Mouse (Mus musculus): Measurements from ENCODE around the gene Lrrc36. TPM values are rescaled to one million over a fixed set of nuclear protein-coding genes. Genes with fewer than 3 reads are reported as not detected.

Lrrc36 gene
- polyA plus RNA-seq, 1 experiment: not detected

- TF ChIP-seq POLR2A (IDR thresholded peaks at IDR 0.05; ENCODE audit: low read depth, low read length): no peak
- no peak for TF ChIP-seq CTCF (IDR thresholded peaks at IDR 0.05; ENCODE audit: borderline replicate concordance, insufficient read depth, low read length)
- Histone ChIP-seq H3K27ac (ENCODE audit: insufficient read depth, low read length) (no peak overlapping the region), H3K4me3 (ENCODE audit: insufficient read depth, low read length) (no peak overlapping the region), H3K4me1 (ENCODE audit: control insufficient read depth, insufficient read depth, low read length) (0 out of 2 replicates have a peak, but pooled peaks cover 2% of the 10 kb centered on the region)
Measured at GRCm38 (mm10) chr8:105393089-105393787, 20.1 kb upstream of the Lrrc36 start.

DNA sequence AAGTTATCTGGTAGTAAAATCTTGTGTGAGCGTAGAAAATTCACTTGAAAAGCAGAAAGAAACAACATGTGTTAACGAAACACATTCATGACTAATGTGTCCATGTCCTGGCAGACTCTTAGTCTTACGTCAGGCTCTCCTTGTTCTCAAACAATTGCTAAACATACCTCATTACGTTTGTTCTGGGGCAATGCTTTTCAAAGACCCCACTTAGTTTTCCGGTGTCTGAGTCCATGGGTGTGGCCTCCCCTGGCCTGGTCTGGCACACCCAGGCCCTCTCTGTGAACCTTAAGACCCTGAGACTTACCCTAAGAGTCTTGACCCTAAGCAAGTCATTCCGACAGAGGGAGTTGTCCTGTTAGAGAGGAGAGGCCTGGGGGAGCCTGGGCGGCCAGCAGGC, 19.5 kb upstream of the Lrrc36 start:
- H3K4me1 ChIP-seq (ENCODE audit: control insufficient read depth, insufficient read depth, low read length): no peaks in the 10 kb centered on the region
- H3K4me3 ChIP-seq (ENCODE audit: insufficient read depth, low read length): no peak overlapping the region
- H3K27ac ChIP-seq (ENCODE audit: insufficient read depth, low read length): no peak overlapping the region
- TF ChIP-seq POLR2A (IDR thresholded peaks at IDR 0.05; ENCODE audit: low read depth, low read length) (no peak), CTCF (IDR thresholded peaks at IDR 0.05; ENCODE audit: borderline replicate concordance, insufficient read depth, low read length) (no peak)

DNA sequence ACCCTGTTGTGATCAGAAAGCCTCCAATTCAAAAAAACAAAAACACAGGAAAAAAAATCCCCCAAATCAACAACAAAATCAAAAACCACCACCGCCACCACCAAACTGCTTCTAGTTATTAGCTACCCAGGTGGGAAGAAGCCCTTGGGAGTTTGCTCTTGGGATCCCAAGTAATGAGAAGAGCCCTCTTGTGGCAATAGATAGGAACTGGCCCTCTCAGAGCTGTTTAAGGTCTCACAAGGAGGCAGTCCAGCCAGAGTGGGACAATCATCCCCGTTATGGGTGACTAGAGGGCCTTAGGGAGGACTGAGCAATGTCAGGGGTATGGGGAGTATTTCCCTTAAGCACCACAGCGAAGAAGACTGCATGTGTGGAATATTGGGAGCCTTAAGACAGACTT, 15.6 kb upstream of the Lrrc36 start:
- Histone ChIP-seq H3K27ac (ENCODE audit: insufficient read depth, low read length) (no peak overlapping the region), H3K4me1 (ENCODE audit: control insufficient read depth, insufficient read depth, low read length) (no peaks in the 10 kb centered on the region), H3K4me3 (ENCODE audit: insufficient read depth, low read length) (no peak overlapping the region)
- TF ChIP-seq POLR2A (IDR thresholded peaks at IDR 0.05; ENCODE audit: low read depth, low read length) (no peak), CTCF (IDR thresholded peaks at IDR 0.05; ENCODE audit: borderline replicate concordance, insufficient read depth, low read length) (no peak)

DNA sequence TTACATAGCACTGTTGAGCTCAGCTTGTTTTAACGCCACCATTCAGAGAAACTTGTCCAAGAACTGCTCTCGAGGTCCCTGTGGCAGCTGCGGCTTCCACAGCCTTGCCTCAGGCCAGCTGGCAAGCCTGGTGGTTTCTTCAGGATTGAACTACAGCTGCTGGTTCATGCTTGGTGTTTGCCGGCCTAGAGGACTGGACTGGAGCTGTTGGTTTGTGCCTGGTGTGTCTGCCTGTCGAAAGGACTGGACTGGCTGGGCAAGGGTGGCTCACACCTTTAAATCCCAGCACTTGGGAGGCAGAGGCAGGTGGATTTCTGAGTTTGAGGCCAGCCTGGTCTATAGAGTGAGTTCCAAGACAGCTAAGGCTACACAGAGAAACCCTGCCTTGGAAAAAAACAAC, 13.4 kb upstream of the Lrrc36 start:
- no peak overlapping the region for H3K27ac ChIP-seq (ENCODE audit: insufficient read depth, low read length)
- TF ChIP-seq POLR2A (IDR thresholded peaks at IDR 0.05; ENCODE audit: low read depth, low read length) (no peak), CTCF (IDR thresholded peaks at IDR 0.05; ENCODE audit: borderline replicate concordance, insufficient read depth, low read length) (no peak)
- H3K4me1 ChIP-seq (ENCODE audit: control insufficient read depth, insufficient read depth, low read length): no peaks in the 10 kb centered on the region
- H3K4me3 ChIP-seq (ENCODE audit: insufficient read depth, low read length): no peak overlapping the region

GRCm38 (mm10) chr8:105403467-105403866, 9.9 kb upstream of the Lrrc36 start:
- Histone ChIP-seq H3K4me1 (ENCODE audit: control insufficient read depth, insufficient read depth, low read length) (no peaks in the 10 kb centered on the region), H3K27ac (ENCODE audit: insufficient read depth, low read length) (no peak overlapping the region), H3K4me3 (ENCODE audit: insufficient read depth, low read length) (no peak overlapping the region)
- TF ChIP-seq POLR2A (IDR thresholded peaks at IDR 0.05; ENCODE audit: low read depth, low read length) (no peak), CTCF (IDR thresholded peaks at IDR 0.05; ENCODE audit: borderline replicate concordance, insufficient read depth, low read length) (no peak)

GRCm38 (mm10) chr8:105404496-105404895, 8.9 kb upstream of the Lrrc36 start:
- no peak for TF ChIP-seq CTCF (IDR thresholded peaks at IDR 0.05; ENCODE audit: borderline replicate concordance, insufficient read depth, low read length)
- no peak for TF ChIP-seq POLR2A (IDR thresholded peaks at IDR 0.05; ENCODE audit: low read depth, low read length)
- Histone ChIP-seq H3K4me1 (ENCODE audit: control insufficient read depth, insufficient read depth, low read length) (no peaks in the 10 kb centered on the region), H3K27ac (ENCODE audit: insufficient read depth, low read length) (no peak overlapping the region), H3K4me3 (ENCODE audit: insufficient read depth, low read length) (no peak overlapping the region)

GRCm38 (mm10) chr8:105406416-105406815, 7.0 kb upstream of the Lrrc36 start:
- Histone ChIP-seq H3K27ac (ENCODE audit: insufficient read depth, low read length) (no peak overlapping the region), H3K4me3 (ENCODE audit: insufficient read depth, low read length) (no peak overlapping the region), H3K4me1 (ENCODE audit: control insufficient read depth, insufficient read depth, low read length) (no peaks in the 10 kb centered on the region)
- TF ChIP-seq CTCF (IDR thresholded peaks at IDR 0.05; ENCODE audit: borderline replicate concordance, insufficient read depth, low read length) (no peak), POLR2A (IDR thresholded peaks at IDR 0.05; ENCODE audit: low read depth, low read length) (no peak)

DNA sequence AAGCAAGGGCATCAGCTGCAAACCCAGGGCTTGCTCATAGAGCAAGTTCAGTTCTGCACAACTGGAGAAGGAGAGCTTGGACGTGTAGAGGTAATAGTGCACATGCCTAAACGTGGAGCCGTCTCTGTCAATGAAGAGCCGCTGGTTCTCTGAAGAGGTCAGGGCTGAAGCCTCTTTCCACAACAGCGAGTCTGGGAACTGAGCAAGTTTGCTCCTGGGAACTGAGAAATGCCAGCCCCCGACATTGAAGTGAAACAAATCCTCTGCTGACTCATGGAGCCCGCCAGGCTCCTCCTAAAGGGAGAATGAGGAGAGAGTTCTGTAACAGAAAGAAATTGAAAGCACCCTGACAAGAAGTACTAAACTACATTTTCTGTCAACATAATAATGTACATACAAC, 5.0 kb upstream of the Lrrc36 start:
- Histone ChIP-seq H3K27ac (ENCODE audit: insufficient read depth, low read length) (no peak overlapping the region), H3K4me3 (ENCODE audit: insufficient read depth, low read length) (no peak overlapping the region), H3K4me1 (ENCODE audit: control insufficient read depth, insufficient read depth, low read length) (no peaks in the 10 kb centered on the region)
- TF ChIP-seq POLR2A (IDR thresholded peaks at IDR 0.05; ENCODE audit: low read depth, low read length) (no peak), CTCF (IDR thresholded peaks at IDR 0.05; ENCODE audit: borderline replicate concordance, insufficient read depth, low read length) (no peak)

DNA sequence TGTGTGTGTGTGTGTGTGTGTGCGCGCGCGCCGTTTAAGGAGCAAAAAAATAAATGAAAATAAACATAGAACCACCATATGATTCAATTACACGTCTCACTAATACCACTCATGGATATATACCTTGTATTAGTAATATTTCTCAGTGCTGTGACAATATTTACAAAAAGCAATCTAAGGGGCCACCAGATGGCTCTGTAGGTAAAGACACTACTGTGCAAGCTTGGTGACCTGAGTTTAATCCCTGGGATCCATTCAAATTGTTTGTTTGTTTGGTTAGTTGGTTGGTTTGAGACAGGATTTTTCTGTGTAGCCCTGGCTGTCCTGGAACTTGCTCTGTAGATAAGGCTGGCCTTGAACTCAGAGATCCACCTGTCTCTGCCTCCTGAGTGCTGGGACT, 3.4 kb upstream of the Lrrc36 start:
- TF ChIP-seq POLR2A (IDR thresholded peaks at IDR 0.05; ENCODE audit: low read depth, low read length): no peak
- TF ChIP-seq CTCF (IDR thresholded peaks at IDR 0.05; ENCODE audit: borderline replicate concordance, insufficient read depth, low read length): no peak
- H3K4me3 ChIP-seq (ENCODE audit: insufficient read depth, low read length): no peak overlapping the region
- no peaks in the 10 kb centered on the region for H3K4me1 ChIP-seq (ENCODE audit: control insufficient read depth, insufficient read depth, low read length)
- H3K27ac ChIP-seq (ENCODE audit: insufficient read depth, low read length): no peak overlapping the region

GRCm38 (mm10) chr8:105418992-105419391, 5.6 kb downstream of the Lrrc36 start:
- H3K4me3 ChIP-seq (ENCODE audit: insufficient read depth, low read length): no peak overlapping the region
- H3K27ac ChIP-seq (ENCODE audit: insufficient read depth, low read length): no peak overlapping the region
- TF ChIP-seq POLR2A (IDR thresholded peaks at IDR 0.05; ENCODE audit: low read depth, low read length): no peak
- H3K4me1 ChIP-seq (ENCODE audit: control insufficient read depth, insufficient read depth, low read length): no peaks in the 10 kb centered on the region
